Mouse (Mus musculus) liver, postnatal 0 days (tissue): ENCODE data around the gene Pawr.

ENCODE experiments used
- CTCF ChIP-seq: sonication (generic); IDR thresholded peaks from 2 replicates; pipeline ENCODE4 v1.5.1; 2016; ENCODE audit warnings: antibody characterized with exemption, low read depth
- EP300 ChIP-seq: IDR thresholded peaks from 2 replicates; pipeline ENCODE4 v1.6.1; 2016; ENCODE audit warnings: antibody characterized with exemption, low read depth, mild to moderate bottlenecking

- TF ChIP-seq CTCF (no peak), EP300 (0 out of 2 replicates have a peak, but pooled peaks have one; percentile 12)
Measured at GRCm38 (mm10) chr10:108445123-108445522, 113.2 kb downstream of the Pawr start.
